Mouse (Mus musculus): ENCODE measurements at regions not wholly inside any gene's neighbourhood (a gene's known extent, or its start where the extent isn't known, plus 50 kb on each side); places are given as distances from the start of the nearest gene placed in this dataset.

DNA sequence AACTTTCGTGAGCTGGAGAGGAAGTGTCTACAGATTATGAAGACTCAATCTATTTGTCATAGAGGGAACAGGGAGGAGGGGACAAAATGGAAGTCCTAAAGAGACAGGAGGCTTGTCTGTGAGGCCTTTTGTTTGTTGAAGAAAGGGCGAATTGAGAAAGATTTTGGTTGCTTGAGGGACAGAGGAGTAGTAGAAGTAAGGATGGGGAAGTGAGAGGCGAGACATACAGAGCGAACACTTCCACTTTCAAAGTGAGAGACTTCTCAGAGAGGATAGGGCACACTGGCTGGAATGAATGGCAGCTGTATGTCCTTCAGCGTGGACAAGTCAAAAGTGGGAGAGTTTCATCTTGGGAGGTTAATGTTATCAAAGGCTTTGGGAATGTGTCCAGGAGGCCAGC, 169.0 kb upstream of the Ccdc54 start:
- Histone ChIP-seq H3K27ac (ENCODE audit: low read length) (no peak overlapping the region), H3K27me3 (ENCODE audit: insufficient read depth, low read length) (no peaks in the 10 kb centered on the region), H3K4me3 (ENCODE audit: low read length) (no peak overlapping the region), H3K4me2 (replicated peaks; ENCODE audit: low read depth, low read length) (no peak overlapping the region), H3K9ac (replicated peaks; ENCODE audit: low read length) (no peak overlapping the region), H3K9me3 (ENCODE audit: low read length) (no peaks in the 10 kb centered on the region), H3K4me1 (ENCODE audit: insufficient read depth, low read length) (no peaks in the 10 kb centered on the region; the same call in 1 of the 2 replicates), H3K36me3 (ENCODE audit: insufficient read depth, low read length) (no peaks in the 10 kb centered on the region)
- ATAC-seq (ENCODE audit: low FRiP score, low TSS enrichment), result no peak
- 91% methylated on average over 5 of the region's 5 CpGs for WGBS

DNA sequence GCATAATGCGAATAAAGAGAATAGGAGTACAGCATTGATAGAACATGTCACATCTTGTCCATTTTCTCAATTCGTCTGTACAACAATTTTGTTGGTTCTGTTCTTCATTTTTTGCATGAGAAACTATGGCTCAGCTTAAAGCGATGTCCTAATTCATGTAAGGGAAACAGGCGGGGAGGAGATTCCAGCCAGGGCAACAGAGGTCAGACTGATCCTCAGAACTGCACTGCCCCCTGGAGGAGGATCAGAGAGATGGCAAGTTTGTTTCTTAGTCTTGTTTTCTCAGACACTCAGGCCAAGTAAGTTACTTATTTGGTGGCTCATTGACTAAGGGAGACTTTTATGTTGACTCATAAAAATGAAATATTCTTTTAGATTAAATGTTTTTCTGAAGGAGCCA, 165.7 kb upstream of the Ccdc54 start:
- H3K9ac ChIP-seq (replicated peaks; ENCODE audit: low read length), result no peak overlapping the region
- ATAC-seq (ENCODE audit: low FRiP score, low TSS enrichment), result no peak
- 54% methylated on average over 4 of the region's 4 CpGs for WGBS

DNA sequence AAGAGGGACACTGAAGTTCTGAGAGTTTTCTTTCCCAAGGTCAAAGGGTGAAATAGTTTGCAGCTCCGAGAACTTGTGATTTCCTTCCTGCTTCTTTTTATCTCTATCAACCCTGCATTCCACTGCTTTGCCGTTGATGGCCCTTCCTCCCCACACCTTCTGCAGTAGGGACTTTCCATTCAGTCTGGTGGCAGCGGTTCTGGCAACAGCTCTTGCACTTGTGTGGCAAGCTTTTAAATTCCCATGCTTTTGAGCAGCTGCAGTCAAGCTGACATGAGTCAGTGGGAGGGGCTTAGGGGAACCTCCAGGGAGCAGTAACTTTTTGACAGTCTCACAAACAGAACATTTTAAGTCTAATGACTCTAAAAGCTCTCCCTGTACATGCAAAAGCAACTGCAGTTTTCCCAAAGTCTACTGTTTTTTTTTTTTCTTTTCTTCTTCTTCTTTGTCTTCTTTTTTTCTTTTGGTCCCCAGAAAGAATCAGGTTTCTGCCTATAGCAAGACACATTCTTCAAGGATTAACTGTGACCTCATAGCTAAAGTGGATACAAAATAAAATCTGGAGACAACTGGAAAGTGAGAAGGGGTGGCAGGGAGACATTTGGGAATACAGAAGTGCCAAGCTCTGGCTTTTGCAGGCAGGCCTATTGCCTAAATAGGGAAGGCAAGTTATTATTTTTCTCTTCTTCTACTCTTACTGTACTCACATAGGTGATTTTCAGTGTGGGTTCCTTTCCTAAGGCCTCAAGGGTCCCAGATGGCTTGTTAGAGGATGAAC, 162.8 kb upstream of the Ccdc54 start:
- peak; percentile 75; the same call in 1 of the 2 replicates for ATAC-seq (ENCODE audit: low FRiP score, low TSS enrichment)
- H3K4me1 ChIP-seq (ENCODE audit: insufficient read depth, low read length), result peaks cover 15% of the 10 kb centered on the region; the same call in 1 of the 2 replicates

More for the DNA sequence above, 165.7 kb upstream of the Ccdc54 start:
- no peak overlapping the region for H3K4me2 ChIP-seq (replicated peaks; ENCODE audit: low read depth, low read length)
- H3K4me3 ChIP-seq (ENCODE audit: low read length), result no peak overlapping the region
- H3K4me1 ChIP-seq (ENCODE audit: insufficient read depth, low read length), result peaks cover 12% of the 10 kb centered on the region; the same call in 1 of the 2 replicates
- H3K36me3 ChIP-seq (ENCODE audit: insufficient read depth, low read length), result no peaks in the 10 kb centered on the region
- no peaks in the 10 kb centered on the region for H3K27me3 ChIP-seq (ENCODE audit: insufficient read depth, low read length)
- no peaks in the 10 kb centered on the region for H3K9me3 ChIP-seq (ENCODE audit: low read length)
- no peak overlapping the region for H3K27ac ChIP-seq (ENCODE audit: low read length)

DNA sequence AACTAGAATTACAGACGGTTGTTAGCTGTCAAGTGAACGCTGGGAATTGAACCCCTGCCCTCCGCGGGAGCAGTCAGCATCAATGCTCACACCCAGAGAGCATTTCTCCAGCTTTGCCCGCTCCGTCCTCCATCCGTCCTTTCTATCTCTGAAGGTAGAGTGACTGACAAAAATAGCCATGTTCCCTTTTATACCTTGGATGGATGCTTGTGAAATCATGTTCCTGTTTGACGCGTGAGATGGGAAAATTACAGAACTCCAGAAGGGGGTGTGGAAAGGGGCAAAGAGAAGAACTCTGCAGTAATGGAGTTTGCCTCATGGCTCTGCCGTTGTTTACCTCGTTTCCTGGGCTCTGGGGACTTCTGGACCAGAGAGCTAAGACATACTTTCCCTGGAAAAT, 162.1 kb upstream of the Ccdc54 start:
- H3K4me2 ChIP-seq (replicated peaks; ENCODE audit: low read depth, low read length), result peak overlapping the region; percentile 33; the same call in 1 of the 2 replicates
- no peak for ATAC-seq (ENCODE audit: low FRiP score, low TSS enrichment)
- WGBS, result 71% methylated on average over 11 of the region's 11 CpGs

More for the DNA sequence above, 162.8 kb upstream of the Ccdc54 start:
- H3K36me3 ChIP-seq (ENCODE audit: insufficient read depth, low read length), result no peaks in the 10 kb centered on the region
- peak overlapping the region; percentile 34; the same call in 1 of the 2 replicates for H3K4me2 ChIP-seq (replicated peaks; ENCODE audit: low read depth, low read length)
- no peaks in the 10 kb centered on the region for H3K27me3 ChIP-seq (ENCODE audit: insufficient read depth, low read length)
- peak overlapping the region; percentile 83 for H3K27ac ChIP-seq (ENCODE audit: low read length)
- no peak overlapping the region for H3K4me3 ChIP-seq (ENCODE audit: low read length)
- H3K9me3 ChIP-seq (ENCODE audit: low read length), result no peaks in the 10 kb centered on the region
- H3K9ac ChIP-seq (replicated peaks; ENCODE audit: low read length), result no peak overlapping the region
- WGBS, result 0% methylated on average over 3 of the region's 3 CpGs

DNA sequence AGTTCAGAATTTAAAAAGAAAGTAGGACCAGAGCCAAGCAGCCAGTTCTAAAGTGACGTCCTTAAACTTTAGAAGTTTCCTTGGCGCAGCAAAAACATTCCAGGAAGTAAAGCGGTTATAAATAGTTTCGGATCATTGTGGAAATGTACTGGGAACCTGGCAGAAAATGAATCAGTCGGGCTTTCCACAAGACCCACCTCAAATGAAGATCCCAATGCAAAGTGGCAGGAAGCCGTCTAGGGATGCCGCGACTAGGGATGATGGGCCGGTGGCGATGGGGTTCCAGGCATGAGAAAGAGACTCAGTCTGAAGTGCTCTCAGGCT, 161.3 kb upstream of the Ccdc54 start:
- peak overlapping the region; percentile 83 for H3K27ac ChIP-seq (ENCODE audit: low read length)
- no peaks in the 10 kb centered on the region for H3K9me3 ChIP-seq (ENCODE audit: low read length)
- H3K4me2 ChIP-seq (replicated peaks; ENCODE audit: low read depth, low read length), result peak overlapping the region; percentile 33
- H3K4me3 ChIP-seq (ENCODE audit: low read length), result no peak overlapping the region
- H3K36me3 ChIP-seq (ENCODE audit: insufficient read depth, low read length), result no peaks in the 10 kb centered on the region
- no peaks in the 10 kb centered on the region for H3K27me3 ChIP-seq (ENCODE audit: insufficient read depth, low read length)
- 54% methylated on average over 10 of the region's 10 CpGs for WGBS
- ATAC-seq (ENCODE audit: low FRiP score, low TSS enrichment), result no peak; the same call in 1 of the 2 replicates
- 0 out of 2 replicates have a peak overlapping the region, but pooled peaks have one; percentile 0 for H3K9ac ChIP-seq (replicated peaks; ENCODE audit: low read length)
- H3K4me1 ChIP-seq (ENCODE audit: insufficient read depth, low read length), result peaks cover 15% of the 10 kb centered on the region; the same call in 1 of the 2 replicates

More for the DNA sequence above, 162.1 kb upstream of the Ccdc54 start:
- H3K4me3 ChIP-seq (ENCODE audit: low read length), result no peak overlapping the region
- H3K27me3 ChIP-seq (ENCODE audit: insufficient read depth, low read length), result no peaks in the 10 kb centered on the region
- peaks cover 15% of the 10 kb centered on the region; the same call in 1 of the 2 replicates for H3K4me1 ChIP-seq (ENCODE audit: insufficient read depth, low read length)
- no peaks in the 10 kb centered on the region for H3K36me3 ChIP-seq (ENCODE audit: insufficient read depth, low read length)
- no peak overlapping the region for H3K9ac ChIP-seq (replicated peaks; ENCODE audit: low read length)
- no peaks in the 10 kb centered on the region for H3K9me3 ChIP-seq (ENCODE audit: low read length)
- H3K27ac ChIP-seq (ENCODE audit: low read length), result peak overlapping the region; percentile 83

DNA sequence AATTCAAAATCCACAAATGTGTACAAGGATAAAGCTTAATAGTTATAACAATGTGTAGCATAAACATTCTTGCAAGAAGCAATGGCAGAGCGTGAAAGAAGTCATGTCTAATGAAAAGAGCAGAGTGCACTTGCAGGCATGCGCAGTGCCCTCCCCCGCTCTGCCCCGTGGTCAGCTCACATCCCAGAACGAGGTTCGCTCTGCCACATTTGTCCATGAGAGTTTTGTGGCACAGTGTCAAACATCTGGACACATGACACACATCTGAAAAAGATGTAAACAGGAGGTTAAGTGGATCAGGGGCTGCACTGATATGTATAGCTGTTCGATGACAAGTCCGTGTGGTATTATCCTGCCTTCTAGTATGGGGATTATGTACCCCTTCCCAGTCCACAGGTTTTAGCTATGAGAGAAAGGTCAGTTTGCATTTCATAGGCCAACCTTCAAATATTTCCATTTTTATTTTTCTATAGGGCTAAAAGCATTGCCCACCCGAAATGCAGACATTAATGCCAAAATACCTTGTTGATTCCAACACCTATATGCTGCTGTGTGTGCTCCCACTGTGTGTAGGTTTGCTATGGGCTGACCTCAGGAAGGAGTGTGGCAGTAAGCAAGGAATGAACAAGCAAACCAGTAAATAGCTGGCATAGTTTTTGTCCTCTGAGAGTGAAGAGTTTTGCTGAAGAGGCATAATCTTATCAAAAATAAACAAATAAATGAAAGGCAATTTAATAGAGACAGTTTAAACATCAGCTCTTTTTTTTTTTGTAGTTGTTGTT, 160.7 kb upstream of the Ccdc54 start:
- Histone ChIP-seq H3K4me2 (replicated peaks; ENCODE audit: low read depth, low read length) (no peak overlapping the region), H3K4me1 (ENCODE audit: insufficient read depth, low read length) (peaks cover 15% of the 10 kb centered on the region; the same call in 1 of the 2 replicates), H3K4me3 (ENCODE audit: low read length) (no peak overlapping the region), H3K27ac (ENCODE audit: low read length) (peak overlapping the region; percentile 72), H3K27me3 (ENCODE audit: insufficient read depth, low read length) (no peaks in the 10 kb centered on the region), H3K9me3 (ENCODE audit: low read length) (no peaks in the 10 kb centered on the region), H3K9ac (replicated peaks; ENCODE audit: low read length) (no peak overlapping the region), H3K36me3 (ENCODE audit: insufficient read depth, low read length) (no peaks in the 10 kb centered on the region)
- ATAC-seq (ENCODE audit: low FRiP score, low TSS enrichment), result 0 out of 2 replicates have a peak, but pooled peaks have one; percentile 49
- WGBS, result 73% methylated on average over 9 of the region's 9 CpGs

DNA sequence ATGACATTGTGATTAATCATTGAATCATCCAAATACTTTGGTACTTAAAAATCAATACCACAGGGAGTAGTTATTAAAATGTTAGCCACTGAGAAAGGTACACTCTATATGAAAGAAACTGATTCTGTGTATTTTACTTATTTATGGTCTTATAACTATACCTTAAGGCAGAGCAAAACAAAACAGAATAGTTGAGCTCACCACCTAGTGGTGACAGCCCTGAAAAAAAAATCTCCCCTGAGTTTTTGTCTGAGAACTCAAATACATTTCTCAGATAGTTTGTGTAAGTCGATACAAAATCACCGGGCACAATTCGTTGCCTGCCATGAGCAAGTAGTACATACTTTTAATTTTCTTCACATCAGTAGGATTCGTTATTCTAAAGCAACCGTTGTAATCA, 156.7 kb upstream of the Ccdc54 start:
- ATAC-seq (ENCODE audit: low FRiP score, low TSS enrichment), result no peak
- Histone ChIP-seq H3K4me1 (ENCODE audit: insufficient read depth, low read length) (peaks cover 6% of the 10 kb centered on the region; the same call in 1 of the 2 replicates), H3K27ac (ENCODE audit: low read length) (no peak overlapping the region), H3K9ac (replicated peaks; ENCODE audit: low read length) (no peak overlapping the region), H3K27me3 (ENCODE audit: insufficient read depth, low read length) (no peaks in the 10 kb centered on the region), H3K4me3 (ENCODE audit: low read length) (no peak overlapping the region), H3K4me2 (replicated peaks; ENCODE audit: low read depth, low read length) (no peak overlapping the region), H3K36me3 (ENCODE audit: insufficient read depth, low read length) (no peaks in the 10 kb centered on the region), H3K9me3 (ENCODE audit: low read length) (no peaks in the 10 kb centered on the region)
- 86% methylated on average over 5 of the region's 5 CpGs for WGBS

DNA sequence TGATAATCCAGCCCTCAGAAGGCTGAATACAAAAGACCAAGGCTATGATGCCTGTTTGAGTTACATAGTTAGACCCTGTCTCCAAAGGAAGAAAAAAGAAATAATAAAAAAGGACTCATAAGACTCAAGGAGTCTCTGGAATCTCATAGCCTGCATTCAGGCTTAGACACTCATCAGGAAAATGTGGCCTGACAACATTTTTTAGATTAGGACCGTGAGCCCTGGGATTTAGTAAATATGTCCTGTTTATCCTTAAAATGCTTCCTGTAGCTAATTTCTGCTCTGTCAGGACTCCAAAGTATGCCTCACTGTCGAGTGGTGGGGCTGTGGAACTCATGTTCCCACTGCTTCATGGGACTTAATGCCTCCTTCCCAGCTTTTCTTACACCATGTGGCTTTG, 154.8 kb upstream of the Ccdc54 start:
- Histone ChIP-seq H3K36me3 (ENCODE audit: insufficient read depth, low read length) (no peaks in the 10 kb centered on the region), H3K9me3 (ENCODE audit: low read length) (no peaks in the 10 kb centered on the region), H3K9ac (replicated peaks; ENCODE audit: low read length) (no peak overlapping the region), H3K4me3 (ENCODE audit: low read length) (no peak overlapping the region), H3K27ac (ENCODE audit: low read length) (no peak overlapping the region), H3K4me2 (replicated peaks; ENCODE audit: low read depth, low read length) (no peak overlapping the region), H3K4me1 (ENCODE audit: insufficient read depth, low read length) (no peaks in the 10 kb centered on the region), H3K27me3 (ENCODE audit: insufficient read depth, low read length) (no peaks in the 10 kb centered on the region)
- ATAC-seq (ENCODE audit: low FRiP score, low TSS enrichment), result no peak
- WGBS, result 45% methylated on average over 2 of the region's 2 CpGs

DNA sequence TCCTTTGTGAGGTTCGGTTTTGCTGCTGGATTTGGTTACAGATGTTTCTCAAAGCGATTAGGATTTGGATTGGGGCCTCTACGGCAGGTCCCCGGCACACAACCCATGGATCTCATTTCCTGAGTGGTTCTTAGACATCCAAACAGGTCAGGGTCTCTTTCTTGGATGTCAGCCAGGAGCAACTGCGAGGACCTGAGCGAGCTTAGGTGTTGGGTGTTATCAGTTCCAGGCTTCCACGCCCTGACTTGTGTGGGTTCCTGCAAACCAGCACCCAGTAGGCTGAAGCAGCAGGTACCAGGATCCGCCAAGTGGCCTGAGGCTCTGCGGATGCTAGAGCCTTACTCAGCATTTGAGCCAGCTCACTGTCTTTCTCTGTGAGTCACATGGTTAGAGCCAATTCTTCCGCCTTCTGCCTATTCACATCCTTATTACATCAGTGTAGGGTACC, 146.5 kb upstream of the Ccdc54 start:
- Histone ChIP-seq H3K4me2 (replicated peaks; ENCODE audit: low read depth, low read length) (peak overlapping the region; percentile 87), H3K27ac (ENCODE audit: low read length) (no peak overlapping the region), H3K36me3 (ENCODE audit: insufficient read depth, low read length) (no peaks in the 10 kb centered on the region), H3K9ac (replicated peaks; ENCODE audit: low read length) (peak overlapping the region; percentile 65), H3K4me3 (ENCODE audit: low read length) (peak overlapping the region; percentile 57), H3K27me3 (ENCODE audit: insufficient read depth, low read length) (no peaks in the 10 kb centered on the region), H3K9me3 (ENCODE audit: low read length) (no peaks in the 10 kb centered on the region), H3K4me1 (ENCODE audit: insufficient read depth, low read length) (peaks cover 11% of the 10 kb centered on the region; the same call in 1 of the 2 replicates)
- WGBS, result 29% methylated on average over 10 of the region's 10 CpGs
- peak; percentile 29; the same call in 1 of the 2 replicates for ATAC-seq (ENCODE audit: low FRiP score, low TSS enrichment)
